Mouse (Mus musculus) layer of hippocampus, postnatal 14 days (tissue): ENCODE results near the gene Clec12a. TPM values are rescaled to one million over a fixed set of nuclear protein-coding genes. Genes with fewer than 3 reads are reported as not detected.

Experiments
- DNase-seq, 2 experiments: peaks; one replicate each; pipeline ENCODE4 v3.0.0; 2021 to 2022; ENCODE audit warnings: low spot score in 2 of 2, mixed read lengths in 1 of 2
- total RNA-seq, 2 experiments: library from RNA; stranded (reverse); gene quantifications; 2 replicates each; pipeline ENCODE4 v1.2.3; 2021

Gene Clec12a
- total RNA-seq, 2 experiments from 2014 or later: not detected

DNA sequence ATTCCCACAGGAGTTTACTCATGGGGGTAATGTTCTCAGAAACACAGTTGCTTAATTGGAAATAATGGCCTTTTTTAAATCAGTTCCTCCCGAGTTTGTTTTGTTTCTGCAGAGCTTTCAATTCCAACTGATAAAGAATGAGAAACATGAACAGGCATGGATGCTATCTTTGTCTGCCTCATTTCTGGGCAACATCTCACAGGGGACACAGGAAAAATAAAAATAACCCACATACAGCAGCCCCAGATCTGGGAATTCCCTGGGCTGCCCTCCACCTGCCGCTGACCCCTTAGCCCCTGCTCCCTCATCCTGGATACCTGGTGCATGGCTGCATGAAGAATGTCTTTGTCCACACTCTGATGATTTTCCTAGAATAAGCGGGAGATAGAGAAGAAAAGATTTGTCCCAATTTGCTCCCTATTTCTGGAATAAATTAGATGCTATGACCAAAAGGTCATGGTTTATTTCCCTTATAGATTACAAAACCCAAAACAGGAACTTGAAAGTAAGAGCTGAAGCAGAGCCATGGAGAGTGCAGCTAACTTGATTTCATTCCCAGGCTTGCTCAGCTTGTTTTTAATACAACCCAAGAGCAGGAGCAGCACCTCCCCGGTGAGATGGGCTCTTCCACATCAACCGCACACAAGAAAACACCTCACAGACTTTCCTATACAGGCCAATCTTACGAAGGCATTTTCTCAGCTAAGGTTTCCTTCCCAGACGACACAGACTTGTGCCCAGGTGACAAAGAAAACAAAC lies 27.1 kb downstream of the Clec12a start:
- DNase-seq: no peak

- no peak for DNase-seq
Observed at GRCm38 (mm10) chr6:129374937-129375471, 32.5 kb downstream of the Clec12a start.

DNA sequence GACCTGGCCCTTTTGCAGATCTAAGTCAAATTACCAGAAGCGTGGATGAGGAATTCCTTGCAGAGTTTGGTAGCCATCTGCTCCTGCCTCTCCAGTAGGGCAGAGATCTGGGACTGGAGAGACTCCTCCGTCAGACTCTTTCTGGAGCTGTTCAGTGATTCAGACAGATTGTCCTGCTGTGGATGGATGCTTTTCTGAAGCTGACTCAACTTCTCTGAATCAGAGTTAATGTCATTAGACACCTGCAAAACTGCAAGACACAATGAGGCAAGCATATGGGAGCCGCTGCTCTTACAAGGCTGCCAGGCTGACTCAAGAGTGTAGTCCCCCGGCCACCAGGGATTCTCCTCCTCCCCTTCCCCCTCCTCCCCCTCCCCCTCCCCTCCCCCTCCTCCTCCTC lies 38.0 kb downstream of the Clec12a start:
- DNase-seq: no peak

- DNase-seq: no peak
Observed at GRCm38 (mm10) chr6:129381736-129382135, 39.2 kb downstream of the Clec12a start.

GRCm38 (mm10) chr6:129383466-129383865 lies 41.0 kb downstream of the Clec12a start:
- no peak for DNase-seq

GRCm38 (mm10) chr6:129385000-129385399 lies 42.5 kb downstream of the Clec12a start:
- DNase-seq: no peak

DNA sequence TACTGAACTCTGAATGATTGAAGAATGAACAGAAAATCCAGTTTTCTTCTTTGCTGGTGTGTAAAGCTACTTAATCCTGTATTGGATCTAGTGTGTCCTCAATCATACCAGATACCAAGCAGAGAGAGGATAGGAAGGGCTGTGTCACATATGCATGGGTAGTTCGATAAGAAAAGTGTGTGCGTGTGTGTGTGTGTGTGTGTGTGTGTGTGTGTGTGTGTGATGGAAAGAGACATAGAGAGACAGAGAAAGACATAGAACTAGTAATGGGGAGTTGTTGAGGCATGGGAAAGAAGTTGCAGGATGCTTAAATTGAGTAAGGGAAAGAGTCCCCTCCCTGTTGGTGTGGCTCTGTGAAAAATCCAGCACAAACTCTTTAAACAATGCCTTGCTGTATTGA lies 43.3 kb downstream of the Clec12a start, which contains the start of gene Clec12b:
TSS of gene Clec12b (minus strand) at position 101 of the 400 bp plus-strand sequence.
- no peak for DNase-seq

DNA sequence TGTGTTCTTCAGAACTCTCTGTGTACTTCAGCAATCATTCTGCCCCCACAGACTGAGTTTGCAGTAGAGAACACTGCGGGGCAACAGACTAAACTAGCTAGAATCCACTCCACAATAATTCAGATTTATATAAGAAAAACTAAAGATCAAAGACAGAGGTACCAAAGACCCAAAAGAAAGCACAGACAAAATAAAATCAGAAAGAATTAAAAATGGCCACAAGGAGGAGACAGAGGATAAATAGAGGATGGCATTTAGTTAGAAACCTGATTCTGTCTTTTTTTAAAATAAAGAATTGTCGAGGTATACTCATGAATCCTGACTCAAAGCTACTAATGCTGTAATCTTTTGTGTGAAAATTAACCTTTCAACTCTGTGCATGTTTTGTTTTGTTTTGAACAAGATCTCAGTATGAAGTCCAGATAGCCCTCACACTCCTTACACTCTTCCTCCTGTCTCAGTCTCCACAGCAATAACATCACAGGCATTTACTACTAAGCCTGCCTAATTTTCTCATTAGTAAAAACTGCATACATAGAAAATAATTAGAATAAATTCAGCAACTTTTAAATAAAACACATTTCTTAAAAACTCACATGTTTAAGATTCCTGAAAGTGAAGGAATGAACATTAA lies 50.7 kb downstream of the Clec12a start:
- peak in 1 of 2 experiments; percentile 37 for DNase-seq

- no peak for DNase-seq
Observed at GRCm38 (mm10) chr6:129393732-129394131, 51.2 kb downstream of the Clec12a start.

DNA sequence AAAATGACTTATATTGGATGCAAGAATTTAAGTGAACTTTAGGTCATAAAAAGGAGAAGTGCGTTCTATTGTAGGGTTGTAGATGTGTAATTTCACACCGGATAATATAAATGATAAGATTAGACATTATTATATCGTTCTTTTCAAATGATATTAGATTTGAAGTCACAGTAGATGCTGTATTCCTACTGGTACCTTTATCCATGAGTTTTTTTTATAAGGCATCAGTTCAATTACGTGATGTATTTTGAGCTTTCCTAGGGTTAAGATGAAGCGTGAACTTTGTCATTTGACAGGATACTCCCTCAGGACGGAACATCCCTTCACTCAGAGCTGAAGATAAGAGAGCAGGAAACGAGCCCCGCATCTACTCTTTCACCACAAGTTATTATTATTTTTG lies 54.5 kb downstream of the Clec12a start, which contains the start of gene Clec1b:
TSS of gene Clec1b (plus strand) at position 301 of the 400 bp plus-strand sequence.
- no peak for DNase-seq

GRCm38 (mm10) chr6:129399945-129400344 lies 57.5 kb downstream of the Clec12a start:
- DNase-seq: no peak

- DNase-seq: no peak
Observed at GRCm38 (mm10) chr6:129402404-129402803, 59.9 kb downstream of the Clec12a start.

GRCm38 (mm10) chr6:129403391-129403790 lies 60.9 kb downstream of the Clec12a start:
- DNase-seq: no peak

DNA sequence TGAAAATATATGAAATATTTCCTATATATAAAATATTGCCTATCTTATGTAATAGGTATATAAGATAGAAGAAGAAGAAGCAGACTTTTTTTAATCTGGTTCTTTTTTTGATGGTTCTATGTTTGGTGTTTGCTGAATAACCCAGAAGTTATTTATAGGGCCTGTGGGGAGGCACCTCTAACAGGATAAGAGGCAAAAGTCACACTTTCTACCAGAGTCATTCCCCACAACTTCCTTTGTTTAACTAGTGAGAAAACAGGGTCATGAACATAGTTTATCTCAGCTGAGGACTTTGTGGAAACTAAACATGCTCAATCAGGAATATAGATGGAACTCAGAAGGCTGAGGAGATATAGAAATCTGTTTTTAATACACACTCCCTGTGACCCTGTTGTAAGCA lies 63.5 kb downstream of the Clec12a start:
- no peak for DNase-seq

- no peak for DNase-seq
Observed at GRCm38 (mm10) chr6:129407324-129407723, 64.8 kb downstream of the Clec12a start.

GRCm38 (mm10) chr6:129408562-129408961 lies 66.1 kb downstream of the Clec12a start, which contains the start of gene Clec9a:
TSS of gene Clec9a (plus strand) at chr6:129408862.
- no peak for DNase-seq

- no peak for DNase-seq
Observed at GRCm38 (mm10) chr6:129414177-129414576, 71.7 kb downstream of the Clec12a start.

Other genes with a start within 250 kb of the Clec12a start
- not detected for gene Clec2e, start 241.8 kb upstream of the Clec12a start, total RNA-seq
- 1 to 10 TPM; 6.9 to 7.6 TPM for gene Clec2d, start 162.1 kb upstream of the Clec12a start, total RNA-seq
- gene Cd69, start 67.3 kb upstream of the Clec12a start, total RNA-seq: not detected
- gene 4922502D21Rik, start 10.9 kb upstream of the Clec12a start, total RNA-seq: not detected
- not detected for gene Clec12b, start 43.2 kb downstream of the Clec12a start, total RNA-seq
- gene Clec1b, start 54.6 kb downstream of the Clec12a start, total RNA-seq: under 1 TPM in 1 of 2 experiments, not detected in 1; 0.23 TPM
- gene Clec9a, start 66.2 kb downstream of the Clec12a start, total RNA-seq: not detected
- 1 to 10 TPM; 2.4 to 3.0 TPM for gene Clec1a, start 109.3 kb downstream of the Clec12a start, total RNA-seq
- not detected for gene Olr1, start 164.5 kb downstream of the Clec12a start, total RNA-seq
- not detected for gene Tmem52b, start 169.9 kb downstream of the Clec12a start, total RNA-seq
- gene Gabarapl1, start 190.5 kb downstream of the Clec12a start, total RNA-seq: 100 to 1,000 TPM; 517 to 530 TPM
- gene Klre1, start 235.2 kb downstream of the Clec12a start, total RNA-seq: not detected
- not detected for gene Klrd1, start 249.1 kb downstream of the Clec12a start, total RNA-seq